Mouse (Mus musculus) liver, adult 2 months (tissue): ENCODE measurements around the gene Arhgap17.

Experiments used
- CTCF ChIP-seq: fragments of 200-500 bp; IDR thresholded peaks from 2 replicates; pipeline ENCODE4 v1.5.1; 2011; ENCODE audit warnings: low read depth, low read length, control low read depth
- POLR2A ChIP-seq: fragments of 200-500 bp; IDR thresholded peaks from 2 replicates; pipeline ENCODE4 v1.6.1; 2011; ENCODE audit warnings: low read length, control low read depth; ENCODE audit not compliant: insufficient read depth; ENCODE audit errors: extremely low read depth

DNA sequence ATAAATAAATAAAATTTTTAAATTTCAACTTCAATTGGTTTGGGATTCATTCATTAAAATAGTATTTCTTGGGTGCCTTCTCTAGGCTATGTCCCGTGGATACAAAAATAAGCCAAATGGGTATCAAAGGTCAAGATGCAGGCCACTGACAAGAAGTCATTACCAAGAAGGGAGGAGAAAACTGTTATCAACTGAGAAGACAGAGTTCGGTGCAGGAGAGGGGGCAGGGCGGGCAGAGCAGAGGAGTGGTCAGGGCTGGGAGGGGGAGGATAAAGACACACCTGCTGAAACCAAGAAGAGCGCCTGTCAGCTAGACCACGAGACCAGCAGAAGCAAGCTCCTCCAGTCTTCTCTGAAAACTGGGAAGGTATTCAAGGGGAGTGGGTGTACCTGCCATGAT, 15.8 kb downstream of the Arhgap17 start:
- no peak for TF ChIP-seq CTCF
- no peak for TF ChIP-seq POLR2A
